Mouse (Mus musculus): ENCODE measurements around the gene Tspan18. TPM values are rescaled to one million over a fixed set of nuclear protein-coding genes. Genes with fewer than 3 reads are reported as not detected.

The Tspan18 gene
- polyA plus RNA-seq, 1 experiment from 2014 or later = 36.1 TPM

- Histone ChIP-seq H3K27ac (ENCODE audit: low read depth) (peak overlapping the region; percentile 60), H3K27me3 (replicated peaks; ENCODE audit: control insufficient read depth, insufficient read depth, low read length) (no peaks in the 10 kb centered on the region), H3K9me3 (ENCODE audit: control insufficient read depth, low read length) (no peaks in the 10 kb centered on the region), H3K4me1 (replicated peaks; ENCODE audit: control insufficient read depth, insufficient read depth, low read length) (peaks cover 34% of the 10 kb centered on the region), H3K9ac (ENCODE audit: low read length) (no peak overlapping the region), H3K36me3 (ENCODE audit: control insufficient read depth, insufficient read depth, low read length) (no peaks in the 10 kb centered on the region), H3K4me2 (ENCODE audit: low read length) (no peak overlapping the region), H3K4me3 (ENCODE audit: low read depth, low read length) (no peak overlapping the region)
- ATAC-seq (replicated peaks; ENCODE audit: low FRiP score, low TSS enrichment, low read depth) = no peak
- WGBS = 67% methylated on average over 7 of the region's 8 CpGs
- no peak for DNase-seq (ENCODE audit: low spot score)
Observed at GRCm38 (mm10) chr2:93256735-93257405, 77.4 kb downstream of the Tspan18 start.

DNA sequence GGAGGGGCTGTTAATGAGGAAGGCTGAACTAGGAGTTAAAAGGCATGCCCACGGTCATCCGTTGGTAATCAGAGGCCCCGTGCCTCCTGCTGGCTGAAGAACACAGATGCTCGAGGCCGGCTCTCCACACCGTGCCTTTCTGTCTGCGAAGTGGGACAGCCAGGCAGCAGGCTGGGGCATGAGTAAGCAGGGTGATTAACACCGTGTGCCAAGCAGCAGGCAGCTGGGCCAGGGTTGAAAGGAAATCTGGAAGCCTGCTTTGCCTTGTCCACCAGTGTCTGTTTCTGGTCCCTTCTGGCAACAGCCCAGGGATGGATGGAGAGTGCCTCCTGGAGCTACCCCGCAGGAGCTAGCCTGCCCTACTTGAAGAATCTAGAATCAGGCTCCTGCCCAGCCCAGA lies 81.9 kb downstream of the Tspan18 start:
- ATAC-seq (replicated peaks; ENCODE audit: low FRiP score, low TSS enrichment, low read depth) = no peak
- WGBS = 48% methylated on average over 9 of the region's 9 CpGs
- H3K27me3 ChIP-seq (replicated peaks; ENCODE audit: control insufficient read depth, insufficient read depth, low read length) = no peaks in the 10 kb centered on the region
- H3K9ac ChIP-seq (ENCODE audit: low read length) = 0 out of 2 replicates have a peak overlapping the region, but pooled peaks have one; percentile 10
- H3K27ac ChIP-seq (ENCODE audit: low read depth) = no peak overlapping the region
- peaks cover 14% of the 10 kb centered on the region; the same call in 1 of the 2 replicates for H3K4me1 ChIP-seq (replicated peaks; ENCODE audit: control insufficient read depth, insufficient read depth, low read length)
- DNase-seq (ENCODE audit: low spot score) = no peak
- peaks cover 3% of the 10 kb centered on the region; the same call in 1 of the 2 replicates for H3K9me3 ChIP-seq (ENCODE audit: control insufficient read depth, low read length)
- no peak overlapping the region for H3K4me2 ChIP-seq (ENCODE audit: low read length)
- no peaks in the 10 kb centered on the region for H3K36me3 ChIP-seq (ENCODE audit: control insufficient read depth, insufficient read depth, low read length)
- no peak overlapping the region for H3K4me3 ChIP-seq (ENCODE audit: low read depth, low read length)

DNA sequence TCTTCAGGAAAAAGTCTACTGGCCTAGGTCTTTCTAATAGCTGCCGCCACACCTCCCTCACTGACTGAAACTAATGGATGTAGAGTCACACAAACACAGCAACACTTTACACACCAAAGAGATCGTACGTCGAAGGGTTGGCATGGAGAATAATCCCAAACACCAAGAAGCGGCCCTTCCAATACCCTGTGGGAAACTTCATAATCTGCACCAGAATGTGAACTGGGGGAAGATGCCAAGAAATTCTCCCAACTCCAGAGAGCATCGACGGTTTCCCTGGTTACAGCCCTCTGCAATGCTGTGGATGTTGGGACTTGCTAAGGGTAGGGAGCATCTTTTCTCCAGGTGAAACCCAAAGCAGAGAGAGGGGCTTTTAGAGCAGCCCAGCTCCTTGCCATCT lies 83.7 kb downstream of the Tspan18 start:
- Histone ChIP-seq H3K9ac (ENCODE audit: low read length) (no peak overlapping the region), H3K4me3 (ENCODE audit: low read depth, low read length) (no peak overlapping the region), H3K27me3 (replicated peaks; ENCODE audit: control insufficient read depth, insufficient read depth, low read length) (no peaks in the 10 kb centered on the region), H3K36me3 (ENCODE audit: control insufficient read depth, insufficient read depth, low read length) (no peaks in the 10 kb centered on the region), H3K27ac (ENCODE audit: low read depth) (no peak overlapping the region), H3K9me3 (ENCODE audit: control insufficient read depth, low read length) (peaks cover 3% of the 10 kb centered on the region; the same call in 1 of the 2 replicates), H3K4me2 (ENCODE audit: low read length) (no peak overlapping the region), H3K4me1 (replicated peaks; ENCODE audit: control insufficient read depth, insufficient read depth, low read length) (no peaks in the 10 kb centered on the region)
- WGBS = 86% methylated on average over 7 of the region's 7 CpGs
- DNase-seq (ENCODE audit: low spot score) = no peak
- ATAC-seq (replicated peaks; ENCODE audit: low FRiP score, low TSS enrichment, low read depth) = no peak

- Histone ChIP-seq H3K27me3 (replicated peaks; ENCODE audit: control insufficient read depth, insufficient read depth, low read length) (no peaks in the 10 kb centered on the region), H3K27ac (ENCODE audit: low read depth) (no peak overlapping the region), H3K9me3 (ENCODE audit: control insufficient read depth, low read length) (peaks cover 3% of the 10 kb centered on the region; the same call in 1 of the 2 replicates), H3K36me3 (ENCODE audit: control insufficient read depth, insufficient read depth, low read length) (no peaks in the 10 kb centered on the region), H3K4me2 (ENCODE audit: low read length) (no peak overlapping the region), H3K9ac (ENCODE audit: low read length) (no peak overlapping the region), H3K4me3 (ENCODE audit: low read depth, low read length) (no peak overlapping the region), H3K4me1 (replicated peaks; ENCODE audit: control insufficient read depth, insufficient read depth, low read length) (no peaks in the 10 kb centered on the region)
- DNase-seq (ENCODE audit: low spot score) (no peak), ATAC-seq (replicated peaks; ENCODE audit: low FRiP score, low TSS enrichment, low read depth) (no peak)
- 82% methylated on average over 6 of the region's 6 CpGs for WGBS
Observed at GRCm38 (mm10) chr2:93249058-93249457, 85.2 kb downstream of the Tspan18 start.

DNA sequence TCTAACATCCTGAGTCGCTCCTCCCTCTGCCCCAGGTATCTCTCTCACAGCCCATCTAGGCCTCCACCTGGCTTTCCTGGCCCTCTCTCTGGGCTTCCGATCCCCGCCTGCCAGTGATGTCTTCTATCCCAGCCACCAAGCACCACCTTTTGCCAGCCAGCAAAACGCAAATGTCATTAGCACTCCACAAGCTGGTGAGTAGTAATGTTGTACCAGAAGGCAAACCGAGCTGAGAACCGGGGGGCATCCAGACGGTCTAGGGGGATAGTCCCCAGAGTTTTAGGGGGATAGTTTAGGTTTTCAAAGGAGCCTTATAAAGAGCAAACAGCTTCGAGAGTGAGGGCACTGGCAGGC lies 90.2 kb downstream of the Tspan18 start:
- ATAC-seq (replicated peaks; ENCODE audit: low FRiP score, low TSS enrichment, low read depth) = no peak
- Histone ChIP-seq H3K4me1 (replicated peaks; ENCODE audit: control insufficient read depth, insufficient read depth, low read length) (no peaks in the 10 kb centered on the region), H3K4me3 (ENCODE audit: low read depth, low read length) (no peak overlapping the region), H3K36me3 (ENCODE audit: control insufficient read depth, insufficient read depth, low read length) (no peaks in the 10 kb centered on the region), H3K9me3 (ENCODE audit: control insufficient read depth, low read length) (no peaks in the 10 kb centered on the region), H3K27ac (ENCODE audit: low read depth) (no peak overlapping the region), H3K4me2 (ENCODE audit: low read length) (no peak overlapping the region), H3K27me3 (replicated peaks; ENCODE audit: control insufficient read depth, insufficient read depth, low read length) (no peaks in the 10 kb centered on the region), H3K9ac (ENCODE audit: low read length) (no peak overlapping the region)
- DNase-seq (ENCODE audit: low spot score) = no peak
- WGBS = 82% methylated on average over 8 of the region's 8 CpGs

DNA sequence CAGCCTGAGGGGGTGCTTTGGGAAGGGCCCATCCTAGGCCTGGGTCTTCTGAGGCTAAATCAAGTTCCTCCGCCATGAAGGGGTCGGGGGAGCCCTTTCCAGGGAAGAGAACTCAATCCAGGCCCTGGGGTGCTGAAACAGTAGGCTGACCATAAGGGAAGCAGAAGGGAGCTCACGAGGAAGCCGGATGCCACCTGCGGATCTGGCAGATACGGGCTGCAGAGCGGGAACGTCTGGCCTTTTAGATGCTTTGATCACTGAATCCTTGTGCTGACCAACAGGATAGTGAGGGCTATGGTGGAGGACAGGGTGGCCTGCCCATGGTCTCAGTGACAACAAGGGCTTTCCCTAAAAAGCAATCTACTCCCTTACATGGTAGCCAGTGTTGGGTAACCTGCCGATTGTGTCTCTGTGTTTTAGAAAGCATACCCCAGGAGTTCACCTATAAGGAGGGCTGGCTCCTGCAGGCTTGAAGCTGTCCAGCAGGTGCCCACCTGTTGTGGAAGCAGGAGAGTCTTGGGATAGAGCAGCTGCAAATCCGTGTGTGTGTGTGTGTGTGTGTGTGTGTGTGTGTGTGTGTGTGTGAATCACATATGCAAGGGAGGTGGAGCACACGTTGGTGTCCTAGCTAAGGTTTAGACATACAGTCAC lies 90.7 kb downstream of the Tspan18 start:
- H3K36me3 ChIP-seq (ENCODE audit: control insufficient read depth, insufficient read depth, low read length) = no peaks in the 10 kb centered on the region
- H3K4me3 ChIP-seq (ENCODE audit: low read depth, low read length) = no peak overlapping the region
- no peak overlapping the region for H3K27ac ChIP-seq (ENCODE audit: low read depth)
- 82% methylated on average over 11 of the region's 11 CpGs for WGBS
- no peaks in the 10 kb centered on the region for H3K9me3 ChIP-seq (ENCODE audit: control insufficient read depth, low read length)
- no peak overlapping the region for H3K9ac ChIP-seq (ENCODE audit: low read length)
- H3K4me1 ChIP-seq (replicated peaks; ENCODE audit: control insufficient read depth, insufficient read depth, low read length) = no peaks in the 10 kb centered on the region
- ATAC-seq (replicated peaks; ENCODE audit: low FRiP score, low TSS enrichment, low read depth) (no peak), DNase-seq (ENCODE audit: low spot score) (no peak)
- H3K4me2 ChIP-seq (ENCODE audit: low read length) = no peak overlapping the region
- no peaks in the 10 kb centered on the region for H3K27me3 ChIP-seq (replicated peaks; ENCODE audit: control insufficient read depth, insufficient read depth, low read length)

- H3K27me3 ChIP-seq (replicated peaks; ENCODE audit: control insufficient read depth, insufficient read depth, low read length) = no peaks in the 10 kb centered on the region
- H3K4me3 ChIP-seq (ENCODE audit: low read depth, low read length) = no peak overlapping the region
- no peaks in the 10 kb centered on the region for H3K36me3 ChIP-seq (ENCODE audit: control insufficient read depth, insufficient read depth, low read length)
- H3K4me2 ChIP-seq (ENCODE audit: low read length) = no peak overlapping the region
- 91% methylated on average over 5 of the region's 5 CpGs for WGBS
- H3K9ac ChIP-seq (ENCODE audit: low read length) = no peak overlapping the region
- 0 out of 2 replicates have a peak, but pooled peaks cover 2% of the 10 kb centered on the region for H3K4me1 ChIP-seq (replicated peaks; ENCODE audit: control insufficient read depth, insufficient read depth, low read length)
- ATAC-seq (replicated peaks; ENCODE audit: low FRiP score, low TSS enrichment, low read depth) (no peak), DNase-seq (ENCODE audit: low spot score) (no peak)
- no peak overlapping the region for H3K27ac ChIP-seq (ENCODE audit: low read depth)
- H3K9me3 ChIP-seq (ENCODE audit: control insufficient read depth, low read length) = no peaks in the 10 kb centered on the region
Observed at GRCm38 (mm10) chr2:93242166-93242565, 92.1 kb downstream of the Tspan18 start.

DNA sequence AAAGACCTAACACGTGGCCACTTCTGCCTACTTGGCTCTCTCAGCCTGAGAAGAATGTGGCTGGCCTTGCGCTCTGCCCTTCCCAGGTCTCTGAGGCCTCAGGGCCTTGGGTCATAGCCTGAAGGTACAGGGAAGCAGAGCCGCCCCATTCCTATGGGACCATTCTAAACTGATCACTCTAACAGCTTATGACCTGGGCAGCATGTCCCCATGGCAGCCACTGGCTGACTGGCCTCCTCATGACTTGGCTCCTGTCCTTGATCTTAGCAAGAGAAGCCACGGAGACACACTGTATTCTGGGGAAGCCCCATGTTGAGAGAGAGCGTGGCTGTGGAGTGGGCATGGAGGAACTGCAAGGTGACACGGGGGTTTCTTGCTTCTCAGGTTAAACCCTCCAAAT lies 95.4 kb downstream of the Tspan18 start:
- ATAC-seq (replicated peaks; ENCODE audit: low FRiP score, low TSS enrichment, low read depth) = no peak
- WGBS = 83% methylated on average over 6 of the region's 6 CpGs
- DNase-seq (ENCODE audit: low spot score) = no peak
- H3K9me3 ChIP-seq (ENCODE audit: control insufficient read depth, low read length) = no peaks in the 10 kb centered on the region
- H3K4me1 ChIP-seq (replicated peaks; ENCODE audit: control insufficient read depth, insufficient read depth, low read length) = peaks cover 6% of the 10 kb centered on the region; the same call in 1 of the 2 replicates
- no peaks in the 10 kb centered on the region; the same call in 1 of the 2 replicates for H3K36me3 ChIP-seq (ENCODE audit: control insufficient read depth, insufficient read depth, low read length)
- H3K27me3 ChIP-seq (replicated peaks; ENCODE audit: control insufficient read depth, insufficient read depth, low read length) = no peaks in the 10 kb centered on the region
- H3K27ac ChIP-seq (ENCODE audit: low read depth) = no peak overlapping the region
- no peak overlapping the region for H3K4me2 ChIP-seq (ENCODE audit: low read length)
- H3K4me3 ChIP-seq (ENCODE audit: low read depth, low read length) = no peak overlapping the region
- no peak overlapping the region for H3K9ac ChIP-seq (ENCODE audit: low read length)

DNA sequence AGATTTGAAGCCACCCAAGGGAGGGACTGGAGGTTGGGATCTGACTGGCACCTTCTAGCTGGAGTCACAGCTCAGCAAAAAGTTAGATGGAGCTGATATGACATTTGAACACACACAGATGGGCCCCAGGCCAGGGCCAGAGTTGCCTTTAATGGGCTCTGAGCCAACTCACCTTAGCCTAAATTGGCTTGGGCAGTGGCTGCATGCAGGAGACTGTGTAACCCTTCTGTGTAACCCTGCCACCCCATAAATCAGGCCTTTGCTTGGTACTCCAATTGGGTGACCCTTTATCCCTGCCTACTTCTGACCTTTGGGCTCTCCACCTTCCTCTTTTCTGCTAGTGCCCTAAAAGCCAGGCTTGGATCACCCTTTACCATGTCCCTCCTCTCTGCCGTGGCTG lies 97.2 kb downstream of the Tspan18 start:
- no peak overlapping the region for H3K27ac ChIP-seq (ENCODE audit: low read depth)
- ATAC-seq (replicated peaks; ENCODE audit: low FRiP score, low TSS enrichment, low read depth) = no peak

More for the DNA sequence above, 97.2 kb downstream of the Tspan18 start:
- Histone ChIP-seq H3K4me1 (replicated peaks; ENCODE audit: control insufficient read depth, insufficient read depth, low read length) (peaks cover 6% of the 10 kb centered on the region; the same call in 1 of the 2 replicates), H3K9me3 (ENCODE audit: control insufficient read depth, low read length) (no peaks in the 10 kb centered on the region), H3K4me3 (ENCODE audit: low read depth, low read length) (no peak overlapping the region), H3K27me3 (replicated peaks; ENCODE audit: control insufficient read depth, insufficient read depth, low read length) (no peaks in the 10 kb centered on the region), H3K9ac (ENCODE audit: low read length) (no peak overlapping the region), H3K4me2 (ENCODE audit: low read length) (no peak overlapping the region), H3K36me3 (ENCODE audit: control insufficient read depth, insufficient read depth, low read length) (no peaks in the 10 kb centered on the region; the same call in 1 of the 2 replicates)
- DNase-seq (ENCODE audit: low spot score) = no peak
- WGBS = 73% methylated on average over 1 of the region's 1 CpGs
